Mouse (Mus musculus): ENCODE results near the gene Acod1.

Acod1 gene

GRCm38 (mm10) chr14:103072731-103073130 is 26.0 kb downstream of the Acod1 start:
- no peak for DNase-seq (ENCODE audit: low spot score)

GRCm38 (mm10) chr14:103073825-103074224 is 27.0 kb downstream of the Acod1 start:
- DNase-seq (ENCODE audit: low spot score): no peak

- no peak for DNase-seq (ENCODE audit: low spot score)
Observed at GRCm38 (mm10) chr14:103075166-103075565, 28.4 kb downstream of the Acod1 start.

- no peak for DNase-seq (ENCODE audit: low spot score)
Observed at GRCm38 (mm10) chr14:103077272-103078005, 30.7 kb downstream of the Acod1 start.

- DNase-seq (ENCODE audit: low spot score): no peak
Observed at GRCm38 (mm10) chr14:103078006-103078912, 31.5 kb downstream of the Acod1 start.

GRCm38 (mm10) chr14:103079209-103079977 is 32.6 kb downstream of the Acod1 start:
- no peak for DNase-seq (ENCODE audit: low spot score)

- DNase-seq (ENCODE audit: low spot score): no peak
Observed at GRCm38 (mm10) chr14:103085840-103086533, 39.2 kb downstream of the Acod1 start.

GRCm38 (mm10) chr14:103086671-103087324 is 40.0 kb downstream of the Acod1 start:
- DNase-seq (ENCODE audit: low spot score): no peak

- DNase-seq (ENCODE audit: low spot score): no peak
Observed at GRCm38 (mm10) chr14:103087846-103088245, 41.1 kb downstream of the Acod1 start.

GRCm38 (mm10) chr14:103088624-103089023 is 41.8 kb downstream of the Acod1 start:
- peak; percentile 35 for DNase-seq (ENCODE audit: low spot score)

- no peak for DNase-seq (ENCODE audit: low spot score)
Observed at GRCm38 (mm10) chr14:103093236-103093635, 46.5 kb downstream of the Acod1 start.

- DNase-seq (ENCODE audit: low spot score): no peak
Observed at GRCm38 (mm10) chr14:103093670-103094069, 46.9 kb downstream of the Acod1 start.

GRCm38 (mm10) chr14:103095036-103095435 is 48.3 kb downstream of the Acod1 start:
- DNase-seq (ENCODE audit: low spot score): no peak

- no peak for DNase-seq (ENCODE audit: low spot score)
Observed at GRCm38 (mm10) chr14:103095826-103096225, 49.0 kb downstream of the Acod1 start.

- DNase-seq (ENCODE audit: low spot score): no peak
Observed at GRCm38 (mm10) chr14:103096621-103097020, 49.8 kb downstream of the Acod1 start.

GRCm38 (mm10) chr14:103098213-103098586 is 51.4 kb downstream of the Acod1 start:
- no peak for DNase-seq (ENCODE audit: low spot score)

- DNase-seq (ENCODE audit: low spot score): peak; percentile 74
Observed at GRCm38 (mm10) chr14:103098587-103099235, 51.9 kb downstream of the Acod1 start.

- peak; percentile 82 for DNase-seq (ENCODE audit: low spot score)
Observed at GRCm38 (mm10) chr14:103099238-103099933, 52.6 kb downstream of the Acod1 start, which contains the start of gene Fbxl3. TSS of gene Fbxl3 (minus strand) at chr14:103099566.

GRCm38 (mm10) chr14:103100296-103100695 is 53.5 kb downstream of the Acod1 start:
- no peak for DNase-seq (ENCODE audit: low spot score)

- DNase-seq (ENCODE audit: low spot score): no peak
Observed at GRCm38 (mm10) chr14:103101171-103101570, 54.4 kb downstream of the Acod1 start.
